Mouse (Mus musculus): ENCODE measurements around the gene Mical2. TPM values are rescaled to one million over a fixed set of nuclear protein-coding genes. Genes with fewer than 3 reads are reported as not detected.

The Mical2 gene
- total and polyA plus RNA-seq, 3 experiments = 44.8 to 89.1 (median 87.7) TPM

GRCm38 (mm10) chr7:112354503-112354951 is 128.9 kb downstream of the Mical2 start:
- H3K27me3 ChIP-seq (ENCODE audit: control insufficient read depth, insufficient read depth, low read length) = no peaks in the 10 kb centered on the region
- H3K36me3 ChIP-seq (ENCODE audit: control insufficient read depth, insufficient read depth, low read length) = no peaks in the 10 kb centered on the region
- no peak overlapping the region for H3K9ac ChIP-seq (ENCODE audit: low read depth, low read length)
- DNase-seq = no peak
- H3K4me3 ChIP-seq = no peak overlapping the region
- H3K79me2 ChIP-seq (replicated peaks; ENCODE audit: control insufficient read depth, insufficient read depth, low read length) = no peaks in the 10 kb centered on the region
- peaks cover 6% of the 10 kb centered on the region; the same call in 1 of the 2 replicates for H3K4me1 ChIP-seq (ENCODE audit: control insufficient read depth, insufficient read depth, low read length)
- intact Hi-C loops (cut with DNase I) = no loop called here
- WGBS = 39% methylated on average over 7 of the region's 7 CpGs
- TF ChIP-seq EP300 (IDR thresholded peaks at IDR 0.05; ENCODE audit: insufficient read depth, low read depth, low read length) = no peak
- no peak for TF ChIP-seq POLR2A (IDR thresholded peaks at IDR 0.05; ENCODE audit: insufficient read depth, low read depth, low read length)
- no peak for TF ChIP-seq CTCF (IDR thresholded peaks at IDR 0.05)
- no peak overlapping the region for H3K27ac ChIP-seq

- DNase-seq = no peak
- Histone ChIP-seq H3K4me1 (ENCODE audit: control insufficient read depth, insufficient read depth, low read length) (peaks cover 7% of the 10 kb centered on the region), H3K27ac (no peak overlapping the region), H3K79me2 (replicated peaks; ENCODE audit: control insufficient read depth, insufficient read depth, low read length) (no peaks in the 10 kb centered on the region), H3K9ac (ENCODE audit: low read depth, low read length) (no peak overlapping the region), H3K27me3 (ENCODE audit: control insufficient read depth, insufficient read depth, low read length) (no peaks in the 10 kb centered on the region), H3K36me3 (ENCODE audit: control insufficient read depth, insufficient read depth, low read length) (no peaks in the 10 kb centered on the region), H3K4me3 (no peak overlapping the region)
- no peak for TF ChIP-seq POLR2A (IDR thresholded peaks at IDR 0.05; ENCODE audit: insufficient read depth, low read depth, low read length)
- TF ChIP-seq CTCF (IDR thresholded peaks at IDR 0.05) = no peak
- TF ChIP-seq EP300 (IDR thresholded peaks at IDR 0.05; ENCODE audit: insufficient read depth, low read depth, low read length) = no peak
- 50% methylated on average over 3 of the region's 3 CpGs for WGBS
- intact Hi-C loops (cut with DNase I) = no loop called here
These were observed 133.9 kb downstream of the Mical2 start for GRCm38 (mm10) chr7:112359594-112359993.

DNA sequence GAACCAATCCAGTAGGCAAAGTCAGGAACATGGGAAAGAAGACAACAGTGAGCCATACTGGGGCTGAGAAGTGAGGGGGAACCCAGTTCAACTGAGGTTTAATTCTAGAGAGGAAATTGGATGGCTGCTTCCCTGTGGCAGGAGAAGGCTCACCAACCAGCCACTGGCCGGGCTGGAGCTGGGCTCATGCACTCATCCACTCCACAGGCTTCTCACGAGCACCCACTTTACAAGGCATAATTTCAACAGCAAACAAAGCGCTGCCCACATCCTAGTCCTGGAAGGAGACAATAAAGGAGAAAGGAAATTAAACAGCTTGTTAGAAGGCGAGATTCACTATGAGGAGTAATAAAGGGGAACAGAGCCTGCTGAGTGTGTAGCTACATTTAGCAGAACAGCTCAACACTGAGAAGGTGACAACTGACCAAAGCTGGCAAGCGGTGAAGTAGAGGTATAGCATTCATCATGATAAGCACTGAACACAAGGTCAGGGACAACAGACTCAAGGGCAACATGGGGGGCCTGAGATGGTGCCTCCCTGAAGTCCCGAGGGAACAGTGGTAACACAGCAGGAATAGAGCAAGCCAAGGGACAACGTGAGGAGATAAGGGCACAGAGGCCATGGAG is 137.0 kb downstream of the Mical2 start:
- Histone ChIP-seq H3K36me3 (ENCODE audit: control insufficient read depth, insufficient read depth, low read length) (no peaks in the 10 kb centered on the region), H3K9ac (ENCODE audit: low read depth, low read length) (no peak overlapping the region), H3K27ac (peak overlapping the region; percentile 59), H3K27me3 (ENCODE audit: control insufficient read depth, insufficient read depth, low read length) (no peaks in the 10 kb centered on the region), H3K79me2 (replicated peaks; ENCODE audit: control insufficient read depth, insufficient read depth, low read length) (no peaks in the 10 kb centered on the region), H3K4me1 (ENCODE audit: control insufficient read depth, insufficient read depth, low read length) (peaks cover 7% of the 10 kb centered on the region), H3K4me3 (no peak overlapping the region)
- intact Hi-C loops (cut with DNase I) = no loop called here
- 47% methylated on average over 7 of the region's 7 CpGs for WGBS
- DNase-seq = no peak
- TF ChIP-seq POLR2A (IDR thresholded peaks at IDR 0.05; ENCODE audit: insufficient read depth, low read depth, low read length) (no peak), CTCF (IDR thresholded peaks at IDR 0.05) (no peak), EP300 (IDR thresholded peaks at IDR 0.05; ENCODE audit: insufficient read depth, low read depth, low read length) (no peak)

DNA sequence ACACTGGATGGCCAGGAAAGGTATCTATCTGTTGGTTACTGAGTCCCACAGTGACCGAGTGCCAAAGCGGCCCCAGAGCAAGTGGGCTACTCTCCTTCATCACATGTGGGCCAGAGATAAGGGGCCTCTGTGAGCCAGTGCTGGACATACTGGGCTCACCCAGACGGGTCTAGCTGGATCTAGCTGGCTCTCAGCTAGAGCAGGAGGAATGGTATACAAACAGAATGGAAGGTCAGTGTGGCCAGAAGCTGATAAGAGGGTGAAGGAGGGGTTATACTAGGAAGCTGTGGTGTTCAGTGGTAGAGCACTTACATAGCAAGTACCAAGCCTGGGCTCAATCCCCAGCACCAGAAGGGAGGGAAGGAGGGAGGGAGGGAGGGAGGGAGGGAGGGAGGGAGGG is 140.2 kb downstream of the Mical2 start:
- Histone ChIP-seq H3K36me3 (ENCODE audit: control insufficient read depth, insufficient read depth, low read length) (no peaks in the 10 kb centered on the region), H3K4me3 (no peak overlapping the region), H3K79me2 (replicated peaks; ENCODE audit: control insufficient read depth, insufficient read depth, low read length) (no peaks in the 10 kb centered on the region), H3K9ac (ENCODE audit: low read depth, low read length) (no peak overlapping the region), H3K4me1 (ENCODE audit: control insufficient read depth, insufficient read depth, low read length) (peaks cover 3% of the 10 kb centered on the region), H3K27me3 (ENCODE audit: control insufficient read depth, insufficient read depth, low read length) (no peaks in the 10 kb centered on the region), H3K27ac (no peak overlapping the region)
- intact Hi-C loops (cut with DNase I) = no loop called here
- WGBS = 63% methylated on average over 3 of the region's 3 CpGs
- TF ChIP-seq EP300 (IDR thresholded peaks at IDR 0.05; ENCODE audit: insufficient read depth, low read depth, low read length) (no peak), POLR2A (IDR thresholded peaks at IDR 0.05; ENCODE audit: insufficient read depth, low read depth, low read length) (no peak), CTCF (IDR thresholded peaks at IDR 0.05) (no peak)
- DNase-seq = no peak

DNA sequence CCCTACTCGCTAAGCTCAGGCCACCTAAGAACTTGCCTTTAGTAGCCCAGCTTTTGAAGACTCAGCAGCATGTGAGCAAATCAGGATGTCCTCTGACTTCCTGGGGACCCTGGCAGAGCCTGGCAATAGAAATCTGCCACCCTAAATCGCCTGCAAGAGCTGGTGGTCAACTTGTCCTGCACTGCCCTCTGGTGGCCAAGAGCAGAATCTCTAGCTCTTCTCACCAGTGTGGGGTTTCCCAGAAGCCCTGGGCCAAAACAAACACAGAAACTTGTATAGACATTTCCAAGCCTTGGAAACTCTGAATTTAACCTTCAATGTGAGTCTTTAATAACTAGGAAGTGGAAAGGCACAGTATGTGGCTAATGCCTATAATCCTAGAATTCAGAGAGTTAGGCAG is 143.4 kb downstream of the Mical2 start:
- Histone ChIP-seq H3K4me1 (ENCODE audit: control insufficient read depth, insufficient read depth, low read length) (no peaks in the 10 kb centered on the region; the same call in 1 of the 2 replicates), H3K4me3 (no peak overlapping the region), H3K27me3 (ENCODE audit: control insufficient read depth, insufficient read depth, low read length) (no peaks in the 10 kb centered on the region), H3K79me2 (replicated peaks; ENCODE audit: control insufficient read depth, insufficient read depth, low read length) (no peaks in the 10 kb centered on the region), H3K9ac (ENCODE audit: low read depth, low read length) (no peak overlapping the region), H3K27ac (no peak overlapping the region), H3K36me3 (ENCODE audit: control insufficient read depth, insufficient read depth, low read length) (no peaks in the 10 kb centered on the region)
- DNase-seq = peak; percentile 81 to 85
- intact Hi-C loops (cut with DNase I) = loop anchor here (1.0 to 2.0 kb wide), 3 partner anchors 40 to 284 kb away; no protein-coding TSS in a partner anchor
- TF ChIP-seq CTCF (IDR thresholded peaks at IDR 0.05) (peak; percentile 99), POLR2A (IDR thresholded peaks at IDR 0.05; ENCODE audit: insufficient read depth, low read depth, low read length) (no peak), EP300 (IDR thresholded peaks at IDR 0.05; ENCODE audit: insufficient read depth, low read depth, low read length) (peak; percentile 93; the same call in 1 of the 2 replicates)
- WGBS = 23% methylated on average over 2 of the region's 2 CpGs

DNA sequence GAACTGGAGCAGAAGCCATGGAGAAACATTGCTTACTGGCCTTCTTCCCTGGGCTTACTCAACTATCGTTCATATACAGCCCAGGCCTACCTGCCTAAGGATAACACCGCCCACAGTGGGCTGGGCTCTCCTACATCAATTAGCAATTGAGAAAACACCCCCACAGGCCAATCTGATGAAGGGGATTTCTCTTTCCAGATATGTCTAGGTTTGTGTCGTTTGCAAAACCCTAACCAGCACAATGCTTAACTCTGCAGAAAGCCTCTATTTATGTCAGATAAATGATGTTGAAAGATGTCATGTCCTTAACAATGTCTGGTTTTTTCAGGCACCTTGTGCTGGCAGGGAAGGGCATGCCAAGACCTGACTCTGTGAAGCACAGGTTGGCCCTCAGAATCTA is 144.3 kb downstream of the Mical2 start:
- 82% methylated on average over 3 of the region's 3 CpGs for WGBS

More for the DNA sequence above, 144.3 kb downstream of the Mical2 start:
- Histone ChIP-seq H3K4me3 (no peak overlapping the region), H3K79me2 (replicated peaks; ENCODE audit: control insufficient read depth, insufficient read depth, low read length) (no peaks in the 10 kb centered on the region), H3K27ac (no peak overlapping the region), H3K4me1 (ENCODE audit: control insufficient read depth, insufficient read depth, low read length) (no peaks in the 10 kb centered on the region; the same call in 1 of the 2 replicates), H3K9ac (ENCODE audit: low read depth, low read length) (no peak overlapping the region), H3K27me3 (ENCODE audit: control insufficient read depth, insufficient read depth, low read length) (no peaks in the 10 kb centered on the region), H3K36me3 (ENCODE audit: control insufficient read depth, insufficient read depth, low read length) (no peaks in the 10 kb centered on the region)
- intact Hi-C loops (cut with DNase I) = loop anchor here (1.0 to 2.0 kb wide), 3 partner anchors 41 to 285 kb away; no protein-coding TSS in a partner anchor
- DNase-seq = no peak
- TF ChIP-seq EP300 (IDR thresholded peaks at IDR 0.05; ENCODE audit: insufficient read depth, low read depth, low read length) = no peak
- TF ChIP-seq CTCF (IDR thresholded peaks at IDR 0.05) = no peak
- no peak for TF ChIP-seq POLR2A (IDR thresholded peaks at IDR 0.05; ENCODE audit: insufficient read depth, low read depth, low read length)
